Mouse (Mus musculus) MEL (cell line): Measurements from ENCODE around the gene Psme2.

Experiments used
- CTCF ChIP-seq, 3 experiments: IDR thresholded peaks in 2 of 3; conservative IDR thresholded peaks in 1 of 3; 2 replicates each; pipeline ENCODE4 v1.5.1; 2011 to 2012; ENCODE audit warnings: low read length in 3 of 3, low read depth in 2 of 3, mild to moderate bottlenecking in 2 of 3, improper control_type of control experiment in 1 of 3, inconsistent platforms in 1 of 3, mixed read lengths in 1 of 3, moderate library complexity in 1 of 3; ENCODE audit not compliant: control insufficient read depth in 1 of 3, insufficient read depth in 1 of 3, poor library complexity in 1 of 3, severe bottlenecking in 1 of 3
- MAX ChIP-seq: IDR thresholded peaks from 2 replicates; pipeline ENCODE4 v1.6.1; 2011; ENCODE audit warnings: low read length, improper control_type of control experiment
- MEF2A ChIP-seq: IDR thresholded peaks from 2 replicates; pipeline ENCODE4 v1.6.1; 2014; ENCODE audit warnings: low read depth, mild to moderate bottlenecking, inconsistent platforms, low read length, improper control_type of control experiment; ENCODE audit not compliant: poor library complexity, insufficient replicate concordance, severe bottlenecking; ENCODE audit errors: extremely low read depth
- NRF1 ChIP-seq: IDR thresholded peaks from 2 replicates; pipeline ENCODE4 v1.6.1; 2014; ENCODE audit warnings: low read depth, mild to moderate bottlenecking, inconsistent platforms, low read length, improper control_type of control experiment, moderate library complexity; ENCODE audit not compliant: poor library complexity, insufficient read depth, severe bottlenecking
- POLR2A ChIP-seq, 2 experiments: IDR thresholded peaks; 2 replicates each; pipeline ENCODE4 v1.6.1; 2011 to 2012; ENCODE audit warnings: low read length in 2 of 2, mild to moderate bottlenecking in 2 of 2, control low read depth in 1 of 2, improper control_type of control experiment in 1 of 2, low read depth in 1 of 2, moderate library complexity in 1 of 2; ENCODE audit not compliant: control insufficient read depth in 1 of 2, insufficient read depth in 1 of 2, poor library complexity in 1 of 2
- TAL1 ChIP-seq: IDR thresholded peaks from 2 replicates; pipeline ENCODE4 v1.6.1; 2012; ENCODE audit warnings: mild to moderate bottlenecking, inconsistent platforms, low read length, moderate library complexity, mixed read lengths
- UBTF ChIP-seq: IDR thresholded peaks from 2 replicates; pipeline ENCODE4 v1.6.1; 2012; ENCODE audit warnings: low read depth, mild to moderate bottlenecking, inconsistent platforms, low read length, improper control_type of control experiment, moderate library complexity, borderline replicate concordance; ENCODE audit not compliant: insufficient read depth
- USF1 ChIP-seq: IDR thresholded peaks from 2 replicates; pipeline ENCODE4 v1.6.1; 2014; ENCODE audit warnings: low read depth, mild to moderate bottlenecking, inconsistent platforms, low read length, improper control_type of control experiment, moderate library complexity
- ZC3H11A ChIP-seq: IDR thresholded peaks from 2 replicates; pipeline ENCODE4 v1.6.1; 2012; ENCODE audit warnings: low read depth, mild to moderate bottlenecking, inconsistent platforms, low read length, improper control_type of control experiment
- ZNF384 ChIP-seq: IDR thresholded peaks from 2 replicates; pipeline ENCODE4 v1.6.1; 2012; ENCODE audit warnings: low read depth, mild to moderate bottlenecking, inconsistent platforms, low read length, improper control_type of control experiment

- TF ChIP-seq POLR2A (IDR thresholded peaks at IDR 0.05; ENCODE audit: control insufficient read depth in 1 of 2, insufficient read depth in 1 of 2, low read depth in 1 of 2, low read length in 2 of 2, poor library complexity in 1 of 2) (peak in 1 of 2 experiments; percentile 60; a peak in 2 of 4 replicates), ZC3H11A (0 out of 2 replicates have a peak, but pooled peaks have one; percentile 31), CTCF (IDR thresholded peaks at IDR 0.05 in 2 of 3, conservative IDR thresholded peaks at IDR 0.05 in 1 of 3; ENCODE audit: control insufficient read depth in 1 of 3, insufficient read depth in 1 of 3, low read depth in 2 of 3, low read length in 3 of 3, poor library complexity in 1 of 3, severe bottlenecking in 1 of 3) (peak; percentile 81 to 85 (median 84)), NRF1 (no peak), MEF2A (no peak), USF1 (peak; percentile 97), MAX (peak; percentile 100), UBTF (0 out of 2 replicates have a peak, but pooled peaks have one; percentile 16), TAL1 (no peak), ZNF384 (0 out of 2 replicates have a peak, but pooled peaks have one; percentile 22)
These were observed 13.0 kb upstream of the Psme2 start for GRCm38 (mm10) chr14:55603633-55604576.
